Mouse (Mus musculus): ENCODE results near the gene Nudt17.

- TF ChIP-seq MAX (IDR thresholded peaks at IDR 0.05; ENCODE audit: low read depth) (no peak), POLR2A (IDR thresholded peaks at IDR 0.05; ENCODE audit: insufficient read length, low read depth) (no peak), REST (IDR thresholded peaks at IDR 0.05; ENCODE audit: insufficient read depth, insufficient read length) (no peak)
These were observed 28.8 kb upstream of the Nudt17 start for GRCm38 (mm10) chr3:96737013-96737740.

Measured in myocyte (in vitro differentiated cells).